Mouse (Mus musculus) MEL (cell line): ENCODE measurements around the gene Nfe2l2.

ENCODE experiments used
- CHD2 ChIP-seq: IDR thresholded peaks from 2 replicates; pipeline ENCODE4 v1.6.1; 2011; ENCODE audit warnings: low read length, improper control_type of control experiment
- CTCF ChIP-seq, 3 experiments: IDR thresholded peaks in 2 of 3; conservative IDR thresholded peaks in 1 of 3; 2 replicates each; pipeline ENCODE4 v1.5.1; 2011 to 2012; ENCODE audit warnings: low read length in 3 of 3, low read depth in 2 of 3, mild to moderate bottlenecking in 2 of 3, improper control_type of control experiment in 1 of 3, inconsistent platforms in 1 of 3, mixed read lengths in 1 of 3, moderate library complexity in 1 of 3; ENCODE audit not compliant: control insufficient read depth in 1 of 3, insufficient read depth in 1 of 3, poor library complexity in 1 of 3, severe bottlenecking in 1 of 3
- E2F4 ChIP-seq: IDR thresholded peaks from 2 replicates; pipeline ENCODE4 v1.6.1; 2011; ENCODE audit warnings: low read depth, low read length, improper control_type of control experiment, borderline replicate concordance
- MAFK ChIP-seq: IDR thresholded peaks from 2 replicates; pipeline ENCODE4 v1.6.1; 2011; ENCODE audit warnings: low read depth, mild to moderate bottlenecking, low read length, improper control_type of control experiment, borderline replicate concordance
- MAX ChIP-seq: IDR thresholded peaks from 2 replicates; pipeline ENCODE4 v1.6.1; 2011; ENCODE audit warnings: low read length, improper control_type of control experiment
- MAZ ChIP-seq: IDR thresholded peaks from 2 replicates; pipeline ENCODE4 v1.6.1; 2012; ENCODE audit warnings: low read depth, mild to moderate bottlenecking, inconsistent platforms, low read length, improper control_type of control experiment
- POLR2A ChIP-seq, 2 experiments: IDR thresholded peaks; 2 replicates each; pipeline ENCODE4 v1.6.1; 2011 to 2012; ENCODE audit warnings: low read length in 2 of 2, mild to moderate bottlenecking in 2 of 2, control low read depth in 1 of 2, improper control_type of control experiment in 1 of 2, low read depth in 1 of 2, moderate library complexity in 1 of 2; ENCODE audit not compliant: control insufficient read depth in 1 of 2, insufficient read depth in 1 of 2, poor library complexity in 1 of 2
- SIN3A ChIP-seq: IDR thresholded peaks from 2 replicates; pipeline ENCODE4 v1.6.1; 2012; ENCODE audit warnings: low read length, improper control_type of control experiment, inconsistent platforms
- USF1 ChIP-seq: IDR thresholded peaks from 2 replicates; pipeline ENCODE4 v1.6.1; 2014; ENCODE audit warnings: low read depth, mild to moderate bottlenecking, inconsistent platforms, low read length, improper control_type of control experiment, moderate library complexity
- ZC3H11A ChIP-seq: IDR thresholded peaks from 2 replicates; pipeline ENCODE4 v1.6.1; 2012; ENCODE audit warnings: low read depth, mild to moderate bottlenecking, inconsistent platforms, low read length, improper control_type of control experiment

DNA sequence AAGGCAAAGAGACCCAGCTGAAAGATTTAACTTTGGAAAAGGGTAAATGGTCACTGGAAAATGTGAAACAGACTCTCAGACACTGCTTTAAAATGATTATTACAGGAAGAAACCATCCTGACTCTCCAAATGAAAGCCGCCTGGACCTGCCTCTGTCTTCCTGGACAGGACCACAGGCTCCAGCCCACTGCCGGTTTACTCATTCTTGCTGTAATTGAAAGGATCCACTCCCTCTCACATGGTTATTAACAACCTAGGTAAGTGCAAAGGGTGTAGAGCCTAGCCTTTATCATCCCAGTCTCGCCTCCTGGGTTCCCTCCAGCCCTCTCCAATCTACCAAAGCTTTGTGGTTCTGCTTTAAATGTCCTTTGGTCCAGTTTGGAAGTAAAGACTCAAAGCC lies 3.2 kb downstream of the Nfe2l2 start:
- TF ChIP-seq POLR2A (IDR thresholded peaks at IDR 0.05; ENCODE audit: control insufficient read depth in 1 of 2, insufficient read depth in 1 of 2, low read depth in 1 of 2, low read length in 2 of 2, poor library complexity in 1 of 2) (no peak), ZC3H11A (no peak), CTCF (IDR thresholded peaks at IDR 0.05 in 2 of 3, conservative IDR thresholded peaks at IDR 0.05 in 1 of 3; ENCODE audit: control insufficient read depth in 1 of 3, insufficient read depth in 1 of 3, low read depth in 2 of 3, low read length in 3 of 3, poor library complexity in 1 of 3, severe bottlenecking in 1 of 3) (no peak), MAFK (no peak), SIN3A (no peak), USF1 (no peak), MAZ (no peak), MAX (no peak), CHD2 (no peak), E2F4 (no peak)
